Mouse (Mus musculus) left cerebral cortex, adult 6 months (tissue): ENCODE measurements around the gene Gnb2. TPM values are rescaled to one million over a fixed set of nuclear protein-coding genes. Genes with fewer than 3 reads are reported as not detected.

Experiments used
- long read RNA-seq, 2 experiments: library from polyadenylated mRNA; unstranded; transcript quantifications; one replicate each; pipeline ENCODE4 v2.0.0; 2019 to 2020
- polyA plus RNA-seq: library from polyadenylated mRNA; unstranded; fragments of <200 nt; fragmentation: Nextera tagmentation; gene quantifications from 2 replicates; pipeline ENCODE4 v1.2.3, GENCODE M21; 2021

Gnb2 gene
- 115 and 202 TPM in 2 replicates for polyA plus RNA-seq
- long read RNA-seq, experiment 1, transcript Gnb2-212 (9 exons, 1,569 nt) = minor isoform, 8 of 215 reads
- long read RNA-seq, experiment 1, transcript Gnb2-201 (10 exons, 1,860 nt) = major isoform, 170 of 215 reads
- long read RNA-seq, experiment 1, partial matches to known transcripts = 18 of 215 reads
- long read RNA-seq, experiment 1, other reads (novel, unspliced or antisense) = 13 of 215 reads
- long read RNA-seq, experiment 2, transcript Gnb2-212 (9 exons, 1,569 nt) = minor isoform, 7 of 79 reads
- long read RNA-seq, experiment 2, transcript Gnb2-213 (2 exons, 712 nt) = major isoform, 11 of 79 reads
- long read RNA-seq, experiment 2, partial matches to known transcripts = 40 of 79 reads
- long read RNA-seq, experiment 2, other reads (novel, unspliced or antisense) = 16 of 79 reads

DNA sequence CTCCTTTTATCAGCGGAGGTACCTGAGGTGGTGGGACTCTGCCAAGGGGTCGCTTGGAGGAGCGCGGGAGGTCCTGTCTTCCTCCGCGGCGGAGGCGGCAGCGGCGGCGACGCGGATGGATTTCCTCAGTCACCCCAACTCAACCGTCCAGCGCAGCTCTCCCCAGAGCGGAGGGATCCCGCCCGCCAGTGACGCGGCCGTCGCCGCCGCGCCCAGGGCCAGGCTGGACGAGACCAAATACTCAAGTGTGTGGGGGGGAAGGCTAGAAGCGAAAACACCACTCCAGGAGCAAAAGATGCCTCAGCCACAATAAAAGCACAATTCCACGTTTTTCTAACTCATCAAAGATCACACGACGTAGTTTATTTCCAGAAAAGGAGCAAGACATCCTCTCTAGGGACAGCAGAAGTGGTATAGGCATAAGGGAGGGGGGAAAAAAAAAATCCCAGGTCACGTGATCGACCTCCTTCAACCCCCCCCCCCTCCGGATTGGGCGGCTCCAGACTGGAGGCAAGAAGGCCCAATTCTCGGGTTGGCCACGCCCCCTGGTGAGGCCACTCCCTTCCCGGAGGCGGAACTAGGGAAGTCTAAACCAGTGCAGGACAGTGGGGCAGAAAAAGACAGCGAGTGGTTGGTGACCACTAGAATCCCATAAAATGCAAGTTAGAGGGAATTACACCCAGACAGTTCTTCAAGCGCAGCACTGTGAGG lies at the start of gene Gnb2, which contains the start of gene Epo:
Gnb2 (minus strand) TSS at position 394 of the 711 bp plus-strand sequence.
Epo (minus strand) TSS at position 126 of the 711 bp plus-strand sequence.

DNA sequence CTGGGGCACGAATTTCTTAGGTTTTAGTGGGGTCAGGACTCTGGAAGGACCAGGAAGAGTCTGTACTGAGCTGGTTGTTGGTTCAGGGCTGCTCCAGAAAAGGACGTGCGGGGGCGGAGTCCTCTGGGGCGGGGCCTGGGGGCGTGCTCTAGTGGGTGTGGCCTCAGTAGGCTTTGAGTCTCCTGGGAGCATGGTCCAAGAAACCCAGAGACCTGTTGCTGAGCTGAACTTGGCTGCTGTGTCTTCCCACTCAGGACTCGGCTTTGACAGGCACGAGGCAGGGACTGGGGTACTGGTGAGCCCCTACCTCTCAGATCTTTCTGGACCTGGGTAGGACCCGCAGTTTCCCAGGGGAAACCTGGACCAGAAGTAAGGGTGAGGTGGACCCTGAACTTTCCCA lies 36.4 kb upstream of the Gnb2 start, which contains the start of gene Tfr2:
Tfr2 (plus strand) TSS at position 176 of the 400 bp plus-strand sequence.

DNA sequence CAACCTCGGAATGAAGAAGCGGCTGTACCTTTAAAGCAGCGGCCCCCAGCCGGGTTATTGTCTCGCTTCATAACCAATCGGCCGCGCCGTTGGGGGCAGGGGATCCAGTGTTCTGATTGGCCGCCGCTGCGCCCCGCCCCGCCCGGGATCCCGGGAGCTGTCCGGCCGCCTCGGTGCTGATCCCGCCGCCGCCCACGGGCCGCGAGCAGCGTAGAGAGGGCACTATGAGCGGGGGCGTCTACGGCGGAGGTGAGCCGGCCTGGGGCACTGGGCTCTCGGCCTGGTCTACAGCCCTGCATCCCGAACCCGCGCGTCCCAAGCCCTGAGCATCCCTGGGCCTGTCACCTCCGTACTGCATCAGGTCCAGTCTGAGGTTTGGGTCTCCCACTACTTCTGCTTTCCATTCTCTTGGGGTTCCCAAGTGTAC lies 20.1 kb upstream of the Gnb2 start, which contains the start of gene Actl6b:
Actl6b (plus strand) TSS at position 107 of the 427 bp plus-strand sequence.

DNA sequence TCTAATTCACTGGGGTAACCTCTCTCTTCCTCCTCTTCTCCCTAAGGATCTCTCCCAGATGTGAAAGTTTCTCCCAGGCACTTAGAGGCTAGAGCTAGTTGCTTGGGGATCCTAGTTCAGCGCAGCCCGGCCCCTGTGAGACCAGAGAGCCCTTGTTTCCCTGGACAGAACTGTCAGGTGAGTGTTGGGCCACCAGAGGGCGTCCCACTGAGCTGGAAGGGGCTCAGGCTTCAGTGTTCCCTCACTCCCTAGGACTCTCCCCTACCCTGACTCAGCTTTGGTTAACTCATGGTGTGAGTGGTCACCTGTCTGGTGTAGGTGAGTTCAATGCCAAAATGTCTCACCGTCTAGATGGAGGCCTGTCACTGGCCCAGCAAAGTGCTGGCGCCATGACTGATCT lies 14.9 kb downstream of the Gnb2 start, which contains the start of gene Gigyf1:
Gigyf1 (plus strand) TSS at position 113 of the 400 bp plus-strand sequence.

DNA sequence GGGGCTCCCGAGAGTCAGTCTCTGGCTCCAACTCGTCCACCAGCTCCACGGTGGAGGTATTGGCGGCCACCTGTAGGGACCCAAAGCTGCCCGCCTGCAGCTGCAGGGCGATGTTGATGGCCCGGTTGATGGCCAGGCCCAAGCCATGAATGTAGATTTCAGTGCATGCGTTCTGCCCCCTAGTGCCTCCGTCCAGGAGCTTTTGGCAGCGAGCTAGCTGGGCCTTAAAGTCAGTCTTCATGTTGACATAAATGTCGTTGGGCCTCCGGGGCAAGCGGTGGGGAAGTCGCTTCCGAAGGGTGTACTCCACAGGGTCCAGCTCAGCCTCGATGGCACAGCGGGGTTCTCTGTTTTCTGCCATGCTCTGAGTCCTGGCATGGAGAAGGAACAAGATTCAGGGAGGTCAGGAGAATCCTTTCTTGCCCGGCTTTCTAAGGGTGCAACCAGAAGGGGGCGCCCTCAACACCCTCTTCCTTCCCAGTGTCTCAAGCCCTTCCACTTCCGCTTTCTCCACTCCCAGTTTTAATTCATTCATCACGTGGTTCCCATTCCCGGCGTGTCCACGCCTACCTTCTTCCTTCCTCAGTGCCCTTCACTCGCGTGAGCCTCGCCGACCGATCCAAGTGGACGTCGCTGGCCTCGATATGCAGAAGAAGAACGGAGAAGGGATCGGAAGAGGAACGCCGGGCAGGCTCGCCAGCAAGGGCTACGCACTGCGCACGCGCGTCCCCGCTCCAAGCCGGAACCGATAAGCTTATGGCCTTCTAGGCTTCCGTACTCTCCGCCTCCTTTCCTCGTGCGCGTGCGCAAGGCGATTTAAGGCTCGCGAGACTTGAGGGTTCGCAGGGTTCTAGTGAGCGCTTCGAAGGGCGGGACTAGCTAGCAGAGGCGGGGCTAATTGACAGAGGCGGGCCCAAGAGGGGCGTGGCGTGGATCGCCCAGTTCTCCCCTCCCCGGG lies 31.3 kb downstream of the Gnb2 start, which contains the start of gene Pop7:
Pop7 (minus strand) TSS at position 810 of the 958 bp plus-strand sequence.

Other genes starting within 250 kb of the Gnb2 start
- 28.0 and 30.3 TPM in 2 replicates for gene Ache, start 246.0 kb downstream of the Gnb2 start, polyA plus RNA-seq
- 13.8 and 13.9 TPM in 2 replicates for gene Ufsp1, start 238.9 kb downstream of the Gnb2 start, polyA plus RNA-seq
- 14.9 and 26.1 TPM in 2 replicates for gene Srrt, start 225.8 kb downstream of the Gnb2 start, polyA plus RNA-seq
- gene Trip6, start 219.1 kb downstream of the Gnb2 start, polyA plus RNA-seq = 3.5 and 3.6 TPM in 2 replicates
- 4.4 and 7.1 TPM in 2 replicates for gene Slc12a9, start 199.9 kb downstream of the Gnb2 start, polyA plus RNA-seq
- gene Ephb4, start 183.4 kb downstream of the Gnb2 start, polyA plus RNA-seq = 1.2 and 1.8 TPM in 2 replicates
- 0.01 and 0.07 TPM in 2 replicates for gene Zan, start 56.4 kb downstream of the Gnb2 start, polyA plus RNA-seq
- gene Pop7, start 31.0 kb downstream of the Gnb2 start, polyA plus RNA-seq = 77.7 and 88.9 TPM in 2 replicates
- 2.3 and 4.6 TPM in 2 replicates for gene Gigyf1, start 15.0 kb downstream of the Gnb2 start, polyA plus RNA-seq
- gene Epo, start 268 bp downstream of the Gnb2 start, polyA plus RNA-seq = not detected in 2 replicates
- 83.0 and 162 TPM in 2 replicates for gene Actl6b, start 20.0 kb upstream of the Gnb2 start, polyA plus RNA-seq
- 4.2 and 6.1 TPM in 2 replicates for gene Tfr2, start 36.3 kb upstream of the Gnb2 start, polyA plus RNA-seq
- 13.1 and 31.6 TPM in 2 replicates for gene Mospd3, start 67.5 kb upstream of the Gnb2 start, polyA plus RNA-seq
- 11.7 and 16.6 TPM in 2 replicates for gene Pcolce, start 80.3 kb upstream of the Gnb2 start, polyA plus RNA-seq
- not detected in 2 replicates for gene Fbxo24, start 95.5 kb upstream of the Gnb2 start, polyA plus RNA-seq
- gene Lrch4, start 95.6 kb upstream of the Gnb2 start, polyA plus RNA-seq = 2.1 and 7.4 TPM in 2 replicates
- 0.30 and 0.32 TPM in 2 replicates for gene Gm20605, start 95.7 kb upstream of the Gnb2 start, polyA plus RNA-seq
- gene Sap25, start 107.8 kb upstream of the Gnb2 start, polyA plus RNA-seq = 0.50 and 0.69 TPM in 2 replicates
- gene Irs3, start 112.2 kb upstream of the Gnb2 start, polyA plus RNA-seq = 0.14 and 0.16 TPM in 2 replicates
- gene Agfg2, start 151.2 kb upstream of the Gnb2 start, polyA plus RNA-seq = 14.9 and 22.9 TPM in 2 replicates
- gene Nyap1, start 208.1 kb upstream of the Gnb2 start, polyA plus RNA-seq = 1.3 and 12.1 TPM in 2 replicates
- 379 and 574 TPM in 2 replicates for gene Tsc22d4, start 212.2 kb upstream of the Gnb2 start, polyA plus RNA-seq
- 21.3 and 41.2 TPM in 2 replicates for gene Ppp1r35, start 245.3 kb upstream of the Gnb2 start, polyA plus RNA-seq